Mouse (Mus musculus) bone marrow macrophage, adult 2 months (primary cell): ENCODE data around the gene Spint1.

Experiments
- CTCF ChIP-seq: IDR thresholded peaks from 2 replicates; pipeline ENCODE4 v1.5.1; 2012; ENCODE audit warnings: low read depth, mild to moderate bottlenecking, low read length, moderate library complexity
- POLR2A ChIP-seq: IDR thresholded peaks from 2 replicates; pipeline ENCODE4 v1.6.1; 2012; ENCODE audit warnings: mild to moderate bottlenecking, low read depth, low read length, borderline replicate concordance

DNA sequence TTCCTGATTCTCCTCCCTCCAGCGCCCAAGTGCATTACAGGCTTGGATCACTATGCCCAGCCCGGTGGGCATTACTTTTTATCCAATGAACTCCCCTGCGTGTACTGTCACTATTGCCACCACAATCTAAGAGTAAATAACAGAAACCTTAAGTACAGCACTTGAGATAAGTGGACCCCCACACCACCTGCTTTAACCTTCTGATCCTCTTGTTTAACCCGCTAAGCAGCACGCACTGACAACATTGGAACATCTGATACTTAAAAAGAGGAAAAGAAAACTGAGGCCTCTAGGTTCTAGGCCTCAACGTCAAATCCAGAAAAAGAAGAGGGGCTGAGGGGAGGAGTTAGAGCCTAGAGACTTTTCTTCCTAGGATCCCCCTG is 29.2 kb upstream of the Spint1 start:
- TF ChIP-seq CTCF (no peak), POLR2A (no peak)
